Mouse (Mus musculus) stomach, embryonic 15.5 days (tissue): ENCODE measurements at regions not wholly inside any gene's neighbourhood (a gene's known extent, or its start where the extent isn't known, plus 50 kb on each side); places are given as distances from the start of the nearest gene placed in this dataset.
A peak's percentile ranks its signal among the peaks of the same experiment; 100 is the strongest.

Experiments used
- ATAC-seq: fragments of 200-750 bp; cut with Nextera tagmentation; 2 replicates; pipeline ENCODE4 v1.8.0; 2017; ENCODE audit warnings: low read depth, moderate number of reproducible peaks, moderate TSS enrichment; ENCODE audit not compliant: insufficient read depth, low FRiP score
- H3K27ac ChIP-seq: fragments of 300-500 bp; sonication (generic); 2 replicates; pipeline ENCODE4 v1.5.1; 2015; ENCODE audit warnings: mild to moderate bottlenecking, inconsistent platforms
- H3K27me3 ChIP-seq: fragments of 300-500 bp; sonication (generic); replicated peaks from 2 replicates; pipeline ENCODE4 v1.6.1; 2015; ENCODE audit warnings: inconsistent platforms
- H3K36me3 ChIP-seq: fragments of 300-500 bp; sonication (generic); 2 replicates; pipeline ENCODE4 v1.6.1; 2015; ENCODE audit warnings: inconsistent platforms
- H3K4me1 ChIP-seq: fragments of 300-500 bp; sonication (generic); 2 replicates; pipeline ENCODE4 v1.6.1; 2015; ENCODE audit warnings: inconsistent platforms
- H3K4me2 ChIP-seq: fragments of 300-500 bp; sonication (generic); 2 replicates; pipeline ENCODE4 v1.6.1; 2015; ENCODE audit warnings: mild to moderate bottlenecking, inconsistent platforms
- H3K4me3 ChIP-seq: fragments of 300-500 bp; sonication (generic); replicated peaks from 2 replicates; pipeline ENCODE4 v1.5.1; 2015; ENCODE audit warnings: inconsistent platforms
- H3K9ac ChIP-seq: fragments of 300-500 bp; sonication (generic); 2 replicates; pipeline ENCODE4 v1.6.1; 2015; ENCODE audit warnings: inconsistent platforms
- H3K9me3 ChIP-seq: fragments of 300-500 bp; sonication (generic); 2 replicates; pipeline ENCODE4 v1.6.1; 2016; ENCODE audit warnings: inconsistent platforms
- WGBS: fragments of 180-500 bp; shearing (Covaris S2); methylation state at CpG from one replicate; pipeline ENCODE4 v1.1.7; 2015; 5-methylcytosine and 5-hydroxymethylcytosine counted together

GRCm38 (mm10) chr3:121600841-121601240 lies 68.6 kb upstream of the Slc44a3 start:
- ATAC-seq: no peak
- 76% methylated on average over 10 of the region's 10 CpGs for WGBS
- Histone ChIP-seq H3K36me3 (no peaks in the 10 kb centered on the region), H3K9me3 (no peaks in the 10 kb centered on the region; the same call in 1 of the 2 replicates), H3K4me1 (0 out of 2 replicates have a peak, but pooled peaks cover 9% of the 10 kb centered on the region), H3K27ac (no peak overlapping the region), H3K9ac (no peak overlapping the region), H3K27me3 (no peaks in the 10 kb centered on the region), H3K4me3 (no peak overlapping the region), H3K4me2 (no peak overlapping the region)

DNA sequence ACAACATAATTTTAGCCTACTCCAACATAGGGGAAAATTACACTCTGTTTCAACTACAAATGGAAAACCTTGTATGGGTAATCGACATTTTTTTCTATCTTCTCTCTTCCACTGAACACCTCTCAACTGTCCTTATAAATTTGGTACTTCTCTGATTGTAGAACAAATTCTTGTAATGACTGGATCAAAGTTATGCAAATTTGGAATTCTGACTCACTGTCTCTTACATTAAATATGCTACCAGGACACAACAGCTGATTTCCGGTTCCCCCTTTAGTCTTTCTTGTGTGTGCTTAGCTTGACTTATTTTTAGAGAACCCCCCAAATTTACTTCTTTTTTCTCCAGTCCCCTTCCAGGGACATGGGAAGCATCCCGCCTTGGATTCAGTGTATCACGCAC lies 68.2 kb upstream of the Slc44a3 start:
- Histone ChIP-seq H3K27ac (no peak overlapping the region), H3K4me3 (no peak overlapping the region), H3K27me3 (no peaks in the 10 kb centered on the region), H3K36me3 (no peaks in the 10 kb centered on the region), H3K9ac (no peak overlapping the region), H3K9me3 (no peaks in the 10 kb centered on the region; the same call in 1 of the 2 replicates), H3K4me1 (0 out of 2 replicates have a peak, but pooled peaks cover 9% of the 10 kb centered on the region), H3K4me2 (no peak overlapping the region)
- 92% methylated on average over 4 of the region's 4 CpGs for WGBS
- no peak for ATAC-seq

- no peak overlapping the region for H3K4me2 ChIP-seq
- WGBS: 87% methylated on average over 4 of the region's 4 CpGs
- no peak overlapping the region for H3K4me3 ChIP-seq
- H3K9me3 ChIP-seq: no peaks in the 10 kb centered on the region
- no peaks in the 10 kb centered on the region for H3K27me3 ChIP-seq
- H3K27ac ChIP-seq: no peak overlapping the region
- H3K9ac ChIP-seq: no peak overlapping the region
- H3K36me3 ChIP-seq: no peaks in the 10 kb centered on the region
- ATAC-seq: no peak
- peaks cover 14% of the 10 kb centered on the region for H3K4me1 ChIP-seq
These were observed 65.8 kb upstream of the Slc44a3 start for GRCm38 (mm10) chr3:121597988-121598387.

GRCm38 (mm10) chr3:121597203-121597602 lies 65.0 kb upstream of the Slc44a3 start:
- no peak overlapping the region for H3K4me3 ChIP-seq
- H3K36me3 ChIP-seq: no peaks in the 10 kb centered on the region
- H3K9ac ChIP-seq: no peak overlapping the region
- no peak for ATAC-seq
- no peaks in the 10 kb centered on the region for H3K27me3 ChIP-seq
- H3K4me1 ChIP-seq: peaks cover 9% of the 10 kb centered on the region
- H3K9me3 ChIP-seq: no peaks in the 10 kb centered on the region
- no peak overlapping the region for H3K27ac ChIP-seq
- no peak overlapping the region for H3K4me2 ChIP-seq
- 82% methylated on average over 5 of the region's 5 CpGs for WGBS

GRCm38 (mm10) chr3:121594580-121594979 lies 62.4 kb upstream of the Slc44a3 start:
- Histone ChIP-seq H3K9ac (no peak overlapping the region), H3K9me3 (no peaks in the 10 kb centered on the region), H3K27me3 (no peaks in the 10 kb centered on the region), H3K4me1 (peaks cover 5% of the 10 kb centered on the region), H3K36me3 (no peaks in the 10 kb centered on the region), H3K27ac (no peak overlapping the region), H3K4me3 (no peak overlapping the region), H3K4me2 (no peak overlapping the region)
- WGBS: 23% methylated on average over 4 of the region's 4 CpGs
- ATAC-seq: no peak

- H3K4me1 ChIP-seq: peaks cover 5% of the 10 kb centered on the region
- H3K27me3 ChIP-seq: no peaks in the 10 kb centered on the region
- ATAC-seq: no peak
- 49% methylated on average over 8 of the region's 8 CpGs for WGBS
- no peak overlapping the region for H3K4me2 ChIP-seq
- H3K9me3 ChIP-seq: no peaks in the 10 kb centered on the region
- no peaks in the 10 kb centered on the region for H3K36me3 ChIP-seq
- H3K27ac ChIP-seq: no peak overlapping the region
- H3K4me3 ChIP-seq: no peak overlapping the region
- H3K9ac ChIP-seq: no peak overlapping the region
These were observed 61.5 kb upstream of the Slc44a3 start for GRCm38 (mm10) chr3:121593598-121594117.

- WGBS: 53% methylated on average over 4 of the region's 4 CpGs
- H3K27me3 ChIP-seq: no peaks in the 10 kb centered on the region
- no peak overlapping the region for H3K4me3 ChIP-seq
- no peak overlapping the region for H3K4me2 ChIP-seq
- ATAC-seq: no peak
- peaks cover 5% of the 10 kb centered on the region for H3K4me1 ChIP-seq
- no peaks in the 10 kb centered on the region for H3K36me3 ChIP-seq
- H3K27ac ChIP-seq: no peak overlapping the region
- no peaks in the 10 kb centered on the region for H3K9me3 ChIP-seq
- no peak overlapping the region for H3K9ac ChIP-seq
These were observed 60.9 kb upstream of the Slc44a3 start for GRCm38 (mm10) chr3:121593143-121593542.

DNA sequence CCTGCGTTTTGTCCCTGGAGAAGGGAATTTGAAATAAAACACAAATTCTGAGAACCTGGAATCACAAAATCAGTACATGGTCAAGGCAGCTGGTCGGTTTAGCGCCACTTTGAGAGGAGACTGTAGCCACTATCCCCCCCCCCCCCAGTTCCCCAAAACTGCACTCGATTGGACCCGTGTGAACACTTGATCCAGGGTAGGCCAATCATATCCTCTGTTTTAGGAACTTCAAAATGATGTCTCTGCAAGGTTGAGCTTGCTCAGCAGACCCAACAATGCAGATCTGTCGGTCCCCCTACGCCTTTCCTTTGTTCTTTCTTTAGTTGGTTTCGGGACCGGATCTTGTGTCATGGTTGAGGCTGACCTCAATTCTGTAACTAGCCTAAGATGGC lies 57.3 kb upstream of the Slc44a3 start:
- ATAC-seq: no peak
- Histone ChIP-seq H3K36me3 (no peaks in the 10 kb centered on the region), H3K9me3 (no peaks in the 10 kb centered on the region), H3K27ac (peak overlapping the region; percentile 66), H3K4me1 (peaks cover 9% of the 10 kb centered on the region; the same call in 1 of the 2 replicates), H3K4me2 (no peak overlapping the region), H3K9ac (no peak overlapping the region), H3K4me3 (no peak overlapping the region), H3K27me3 (no peaks in the 10 kb centered on the region)
- 74% methylated on average over 9 of the region's 9 CpGs for WGBS

DNA sequence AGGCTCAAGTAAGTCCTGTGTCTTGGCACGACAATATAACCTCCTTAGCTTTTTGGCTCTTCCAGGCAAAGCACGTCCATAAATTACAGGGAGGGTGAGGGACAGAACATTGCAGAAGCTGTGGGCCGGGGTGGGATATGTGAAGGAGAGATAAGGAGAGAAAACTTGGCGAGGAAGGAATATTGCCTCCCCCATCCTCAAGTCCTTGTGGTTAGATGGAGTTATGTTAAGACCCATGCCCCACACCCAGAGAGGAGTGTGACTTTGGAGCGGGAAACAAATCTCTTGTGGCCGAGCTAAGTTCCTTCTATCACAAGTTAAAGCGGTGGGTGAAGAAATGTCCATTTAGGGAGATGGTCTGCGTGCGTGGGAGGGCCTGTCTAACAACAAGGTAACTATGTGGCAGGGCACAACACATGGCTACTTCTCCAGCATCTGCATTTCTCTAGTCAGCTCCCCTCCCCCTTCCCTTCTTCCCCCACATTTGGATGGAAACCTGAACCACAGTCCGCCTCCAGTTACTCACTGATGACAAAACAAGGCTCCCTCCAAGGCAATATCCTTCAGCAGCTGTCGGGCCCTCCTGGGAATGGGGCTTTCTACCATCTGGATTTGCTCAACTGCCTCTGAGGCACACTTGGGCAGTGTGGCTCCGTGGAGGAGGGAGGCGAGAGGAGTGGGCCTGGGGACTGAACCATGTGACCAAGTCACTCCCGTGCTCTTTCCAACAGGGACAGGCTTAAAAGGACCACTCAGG lies 56.7 kb upstream of the Slc44a3 start:
- ATAC-seq: peak; percentile 85
- no peak overlapping the region for H3K4me3 ChIP-seq
- peak overlapping the region; percentile 66 for H3K27ac ChIP-seq
- no peaks in the 10 kb centered on the region for H3K27me3 ChIP-seq
- H3K36me3 ChIP-seq: no peaks in the 10 kb centered on the region
- no peaks in the 10 kb centered on the region for H3K9me3 ChIP-seq
- peaks cover 10% of the 10 kb centered on the region; the same call in 1 of the 2 replicates for H3K4me1 ChIP-seq
- 33% methylated on average over 14 of the region's 14 CpGs for WGBS
- H3K4me2 ChIP-seq: no peak overlapping the region
- no peak overlapping the region for H3K9ac ChIP-seq

DNA sequence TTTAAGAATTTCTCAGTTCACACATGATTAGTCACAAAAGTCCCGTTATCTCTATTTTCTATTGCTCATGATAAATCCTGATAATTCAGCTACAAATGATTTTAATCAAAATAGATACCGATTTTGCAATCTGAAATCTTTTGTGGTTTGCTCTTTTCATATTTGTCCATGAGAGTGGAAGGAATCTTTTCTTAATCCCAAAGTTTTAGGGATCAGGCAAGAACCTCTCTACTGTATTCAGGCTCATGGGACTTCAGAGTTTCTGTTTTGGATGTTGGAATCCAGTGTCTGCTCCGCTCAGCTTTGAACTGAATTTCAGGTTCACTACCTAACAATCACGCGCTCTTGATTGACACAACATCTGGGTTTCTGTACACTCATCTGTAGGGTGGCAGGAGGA lies 53.1 kb upstream of the Slc44a3 start:
- H3K4me2 ChIP-seq: no peak overlapping the region
- H3K4me3 ChIP-seq: no peak overlapping the region
- no peaks in the 10 kb centered on the region for H3K36me3 ChIP-seq
- ATAC-seq: no peak
- no peaks in the 10 kb centered on the region for H3K9me3 ChIP-seq
- H3K27me3 ChIP-seq: no peaks in the 10 kb centered on the region
- H3K27ac ChIP-seq: peak overlapping the region; percentile 42; the same call in 1 of the 2 replicates
- H3K4me1 ChIP-seq: peaks cover 10% of the 10 kb centered on the region; the same call in 1 of the 2 replicates
- no peak overlapping the region for H3K9ac ChIP-seq
- 92% methylated on average over 5 of the region's 5 CpGs for WGBS

GRCm38 (mm10) chr3:121584736-121585151 lies 52.5 kb upstream of the Slc44a3 start:
- ATAC-seq: 0 out of 2 replicates have a peak, but pooled peaks have one; percentile 4
- WGBS: 42% methylated on average over 5 of the region's 5 CpGs

GRCm38 (mm10) chr3:121584317-121584716 lies 52.1 kb upstream of the Slc44a3 start:
- H3K9me3 ChIP-seq: no peaks in the 10 kb centered on the region
- peak; percentile 45; the same call in 1 of the 2 replicates for ATAC-seq
- H3K27ac ChIP-seq: peak overlapping the region; percentile 42

More at GRCm38 (mm10) chr3:121584736-121585151, 52.5 kb upstream of the Slc44a3 start:
- Histone ChIP-seq H3K27ac (peak overlapping the region; percentile 42), H3K4me2 (no peak overlapping the region), H3K36me3 (no peaks in the 10 kb centered on the region), H3K4me3 (no peak overlapping the region), H3K9ac (no peak overlapping the region), H3K27me3 (no peaks in the 10 kb centered on the region), H3K9me3 (no peaks in the 10 kb centered on the region), H3K4me1 (peaks cover 10% of the 10 kb centered on the region; the same call in 1 of the 2 replicates)

More at GRCm38 (mm10) chr3:121584317-121584716, 52.1 kb upstream of the Slc44a3 start:
- no peak overlapping the region for H3K4me2 ChIP-seq
- H3K9ac ChIP-seq: no peak overlapping the region
- peaks cover 10% of the 10 kb centered on the region; the same call in 1 of the 2 replicates for H3K4me1 ChIP-seq
- no peaks in the 10 kb centered on the region for H3K36me3 ChIP-seq
- H3K27me3 ChIP-seq: no peaks in the 10 kb centered on the region
- H3K4me3 ChIP-seq: no peak overlapping the region
